8 mouse cellular contexts compared by ENCODE assay signal in the genomic region with DNA sequence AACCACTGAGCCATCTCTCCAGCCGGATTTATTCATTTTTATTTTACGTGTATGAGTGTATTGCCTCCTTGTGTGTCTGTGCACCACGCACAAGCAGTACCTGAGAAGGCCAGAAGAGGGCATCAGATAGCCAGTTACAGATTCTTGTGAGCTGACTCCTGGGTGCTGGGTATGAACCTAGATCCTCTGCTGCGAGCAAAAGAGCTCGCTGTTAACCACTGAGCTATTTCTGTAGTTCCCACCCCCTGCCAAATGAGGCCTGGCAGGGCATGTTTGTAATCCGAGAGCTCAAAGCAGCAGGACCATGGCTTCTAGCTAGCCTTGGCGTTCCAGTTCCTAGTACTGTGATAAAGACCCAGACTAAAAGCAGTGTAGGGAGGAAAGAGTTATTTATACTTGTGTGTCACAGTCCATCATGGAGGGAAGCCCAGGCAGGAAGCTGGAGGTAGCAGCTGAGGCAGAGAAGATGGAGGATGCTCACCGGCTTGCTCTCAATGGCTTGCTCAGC. TPM values are rescaled to one million over a fixed set of nuclear protein-coding genes. Genes with fewer than 3 reads are reported as not detected.
A peak's percentile ranks its signal among the peaks of the same experiment; 100 is the strongest.
DNase-seq lines count a peak whose midpoint lies in the region; ATAC-seq and TF ChIP-seq lines count a peak whose summit lies in the region.

No protein-coding gene starts in this region.

- no peak overlapping the region for H3K4me3 ChIP-seq in hindbrain, embryonic 11.5 days (ENCODE audit: low read depth, low read length)

- no peak overlapping the region for H3K9ac ChIP-seq in hindbrain, embryonic 11.5 days (ENCODE audit: low read depth, low read length)

- no peaks in the 10 kb centered on the region for H3K36me3 ChIP-seq in hindbrain, embryonic 11.5 days (ENCODE audit: control insufficient read depth, insufficient read depth, low read length)

- no peaks in the 10 kb centered on the region for H3K9me3 ChIP-seq in hindbrain, embryonic 11.5 days (ENCODE audit: control insufficient read depth, low read length)

- peak; percentile 58 for ATAC-seq in Patski
- ATAC-seq in hindbrain, embryonic 11.5 days (ENCODE audit: low FRiP score), result no peak

- no peak overlapping the region for H3K4me2 ChIP-seq in hindbrain, embryonic 11.5 days (replicated peaks; ENCODE audit: low read depth, low read length)

- POLR2A ChIA-PET in Patski (lab: Charles Lee), result interaction anchor here (0.6 to 2.5 kb wide), 21 partner anchors 10 to 99 kb away, joined by 3 to 21 read pairs (median 4); partner anchors contain the start of gene Slc25a45

- in situ Hi-C loops in Patski (cut with MboI; ENCODE audit: low pct_unique_long_range_greater_than_20kb), result loop anchor here (5.0 to 10.0 kb wide), 2 partner anchors 170 to 252 kb away; no protein-coding TSS in a partner anchor

- CTCF ChIA-PET in Patski (lab: Charles Lee), result interaction anchor here (0.6 to 3.9 kb wide), 59 partner anchors 9 to 277 kb away, joined by 3 to 120 read pairs (median 5); partner anchors contain the start of genes Ap5b1, Cdc42ep2, Ehbp1l1 and Frmd8

- peak; percentile 95 for TF ChIP-seq CTCF in Patski (IDR thresholded peaks at IDR 0.05)

- no peak overlapping the region for H3K27ac ChIP-seq in hindbrain, embryonic 11.5 days (ENCODE audit: low read depth, low read length)

- no peaks in the 10 kb centered on the region for H3K27me3 ChIP-seq in Patski
- no peaks in the 10 kb centered on the region for H3K27me3 ChIP-seq in hindbrain, embryonic 11.5 days (ENCODE audit: control insufficient read depth, insufficient read depth, low read length)

- DNase-seq in Patski (ENCODE audit: low read depth, low spot score), result peak; percentile 89
- DNase-seq in cerebellum, adult 9-11 months, result peak; percentile 90
- DNase-seq in frontal cortex, adult 2 months (ENCODE audit: extremely low spot score in 1 of 2, low spot score in 1 of 2), result peak; percentile 72 to 94
- peak; percentile 89 for DNase-seq in hindbrain, embryonic 11.5 days (ENCODE audit: low spot score)
- peak; percentile 90 to 93 for DNase-seq in layer of hippocampus, postnatal 14 days (ENCODE audit: low spot score in 2 of 2)
- peak; percentile 94 for DNase-seq in lung, postnatal 10 days
- DNase-seq in retina, postnatal 7 days (ENCODE audit: low read depth, low spot score), result peak; percentile 74
- peak; percentile 60 to 73 for DNase-seq in urinary bladder, adult 18-20 months (ENCODE audit: low spot score in 2 of 2)

- H3K4me1 ChIP-seq in hindbrain, embryonic 11.5 days (replicated peaks; ENCODE audit: control insufficient read depth, insufficient read depth, low read length), result no peaks in the 10 kb centered on the region

- 14% methylated on average over 8 of the region's 8 CpGs for WGBS in hindbrain, embryonic 11.5 days

RNA-seq across cellular contexts. Expression of gene Scyl1, which starts 16.0 kb away (rescaled TPM):
- 117 TPM for polyA plus RNA-seq in Patski (2021)
- polyA plus RNA-seq in frontal cortex, adult 2 months (2012; rRNA removed), result 111 and 120 TPM in 2 replicates
- 47.2 and 55.7 TPM in 2 replicates for polyA plus RNA-seq in hindbrain, embryonic 11.5 days (2014; fragmentation: Nextera tagmentation; extraction: Ambion mirVana)
- total RNA-seq in layer of hippocampus, postnatal 14 days (2021), result 10 to 100 TPM; 73.6 to 75.1 TPM

RNA-seq across cellular contexts. Expression of gene Ltbp3, which starts 46.5 kb away (rescaled TPM):
- polyA plus RNA-seq in Patski (2021), result 747 TPM
- polyA plus RNA-seq in frontal cortex, adult 2 months (2012; rRNA removed), result 81.5 and 87.8 TPM in 2 replicates
- polyA plus RNA-seq in hindbrain, embryonic 11.5 days (2014; fragmentation: Nextera tagmentation; extraction: Ambion mirVana), result 3.5 and 3.8 TPM in 2 replicates
- 10 to 100 TPM; 24.7 to 32.7 TPM for total RNA-seq in layer of hippocampus, postnatal 14 days (2021)

RNA-seq across cellular contexts. Expression of gene Fam89b, which starts 57.7 kb away (rescaled TPM):
- polyA plus RNA-seq in Patski (2021), result 73.0 TPM
- 56.1 and 65.8 TPM in 2 replicates for polyA plus RNA-seq in frontal cortex, adult 2 months (2012; rRNA removed)
- polyA plus RNA-seq in hindbrain, embryonic 11.5 days (2014; fragmentation: Nextera tagmentation; extraction: Ambion mirVana), result 165 and 174 TPM in 2 replicates
- 10 to 100 TPM; 32.1 to 41.1 TPM for total RNA-seq in layer of hippocampus, postnatal 14 days (2021)

Comparison
In these comparisons a context has a peak if more than half of its experiments do, and no peak if none do; other contexts are left out.
1. RNA of gene Ltbp3, which starts 46.5 kb away (polyA plus RNA-seq): 747 TPM in Patski (single experiment) and 81.5 to 87.8 TPM in frontal cortex, adult 2 months; 3.5 to 3.8 TPM in hindbrain, embryonic 11.5 days; every median in the first group is over 10 times any median in the second.
2. Peak in every context shown above with its lines, with median percentiles within 50 percentile points of each other: DNase-seq.